Comparison of ENCODE assay signal across 25 mouse cellular contexts in the genomic region with DNA sequence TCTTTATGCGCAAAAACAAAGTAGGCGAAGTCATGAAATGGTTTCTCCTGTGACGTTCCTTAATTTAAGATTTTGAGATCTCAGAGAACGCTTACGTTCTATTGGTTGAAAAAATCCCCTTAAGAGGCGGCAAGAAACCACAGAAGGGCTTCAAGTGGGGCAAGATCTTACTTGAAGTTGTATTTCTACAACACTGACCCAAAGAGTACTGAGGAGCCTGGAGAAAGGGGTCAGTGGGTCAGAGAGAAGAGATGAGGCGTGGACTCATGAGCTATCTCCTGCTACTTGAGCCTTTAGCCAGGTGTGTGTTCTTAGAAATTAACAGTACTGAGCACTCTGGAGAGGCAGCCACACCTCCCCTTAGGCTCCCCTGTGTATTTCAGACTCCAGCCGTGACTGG.
"Had no signal": no experiment of that assay in that cellular context is flagged by ENCODE, and none has a peak within 500 bp of the region (broad histone marks: within the 10 kb centered on the region; RNA-seq: fewer than 3 reads in every experiment).

No protein-coding gene starts in this region.

- H3K4me1 ChIP-seq: heart, embryonic 10.5 days; heart, embryonic 12.5 days; hindbrain, embryonic 12.5 days; intestine, embryonic 15.5 days had no signal

- H3K9ac ChIP-seq: heart, embryonic 12.5 days; hindbrain, embryonic 12.5 days; hindbrain, embryonic 14.5 days; intestine, embryonic 15.5 days; limb, embryonic 12.5 days had no signal

- H3K9me3 ChIP-seq: heart, embryonic 10.5 days; heart, embryonic 12.5 days; hindbrain, embryonic 10.5 days; hindbrain, embryonic 12.5 days; intestine, embryonic 15.5 days; limb, embryonic 10.5 days; limb, embryonic 12.5 days had no signal

- H3K4me3 ChIP-seq: gastrocnemius, adult 2 months; heart, adult 2 months; heart, embryonic 10.5 days; heart, embryonic 12.5 days; hindbrain, embryonic 10.5 days; hindbrain, embryonic 12.5 days; intestine, embryonic 15.5 days; layer of hippocampus, adult 2 months; left cerebral cortex, adult 2 months; limb, embryonic 10.5 days; limb, embryonic 12.5 days had no signal

- H3K36me3 ChIP-seq: heart, embryonic 10.5 days; heart, embryonic 12.5 days; hindbrain, embryonic 10.5 days; hindbrain, embryonic 12.5 days; intestine, embryonic 15.5 days; limb, embryonic 10.5 days; limb, embryonic 12.5 days had no signal

- DNase-seq: gastrocnemius, adult 2 months; gastrocnemius, postnatal 10 days; gastrocnemius, postnatal 25 days; heart, adult 2 months; heart, postnatal 10 days; heart, postnatal 4 days; kidney, adult 18-20 months; kidney, adult 8-10 months; kidney, postnatal 10 days; kidney, postnatal 25 days; kidney, postnatal 4 days; liver had no signal

- H3K27me3 ChIP-seq: heart, embryonic 12.5 days; hindbrain, embryonic 12.5 days; intestine, embryonic 15.5 days had no signal

- H3K27ac ChIP-seq: gastrocnemius, adult 2 months; heart, adult 2 months; heart, embryonic 10.5 days; hindbrain, embryonic 10.5 days; hindbrain, embryonic 12.5 days; hindbrain, embryonic 14.5 days; intestine, embryonic 15.5 days; layer of hippocampus, adult 2 months; left cerebral cortex, adult 2 months; limb, embryonic 10.5 days; limb, embryonic 12.5 days had no signal

- ATAC-seq: hindbrain, embryonic 16.5 days; inflammation-experienced regulatory T-cells, adult 6 months; intestine, embryonic 15.5 days; intestine, postnatal 0 days had no signal

- H3K4me2 ChIP-seq: heart, embryonic 12.5 days; hindbrain, embryonic 12.5 days; hindbrain, embryonic 14.5 days; intestine, embryonic 15.5 days; limb, embryonic 12.5 days had no signal
